Mouse (Mus musculus): ENCODE results near the gene Rabggtb.

DNA sequence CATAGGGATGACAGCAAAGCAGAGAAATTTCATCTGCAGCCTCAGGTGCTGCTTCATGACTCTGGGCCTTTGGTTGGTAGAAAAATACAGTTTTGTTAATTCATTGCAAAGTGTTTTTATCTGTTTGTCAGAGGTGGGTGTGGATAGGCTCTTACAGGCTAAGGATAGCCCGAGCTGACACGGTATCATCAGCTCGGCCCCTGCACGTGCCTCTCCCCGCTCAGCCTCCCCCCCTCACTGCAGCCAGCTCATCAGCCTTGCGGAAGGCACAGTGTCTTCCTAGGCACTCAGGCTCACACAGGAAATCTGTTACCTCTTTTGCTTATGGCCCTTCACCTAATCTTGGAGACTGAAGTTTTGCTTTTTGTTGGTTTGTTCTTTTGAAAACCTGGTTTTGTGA lies 24.7 kb downstream of the Rabggtb start:
- TF ChIP-seq EP300 (IDR thresholded peaks at IDR 0.05; ENCODE audit: insufficient read depth, low read depth, low read length) (no peak), CTCF (IDR thresholded peaks at IDR 0.05) (no peak)
